Mouse (Mus musculus): ENCODE measurements at regions not wholly inside any gene's neighbourhood (a gene's known extent, or its start where the extent isn't known, plus 50 kb on each side); places are given as distances from the start of the nearest gene placed in this dataset.

DNA sequence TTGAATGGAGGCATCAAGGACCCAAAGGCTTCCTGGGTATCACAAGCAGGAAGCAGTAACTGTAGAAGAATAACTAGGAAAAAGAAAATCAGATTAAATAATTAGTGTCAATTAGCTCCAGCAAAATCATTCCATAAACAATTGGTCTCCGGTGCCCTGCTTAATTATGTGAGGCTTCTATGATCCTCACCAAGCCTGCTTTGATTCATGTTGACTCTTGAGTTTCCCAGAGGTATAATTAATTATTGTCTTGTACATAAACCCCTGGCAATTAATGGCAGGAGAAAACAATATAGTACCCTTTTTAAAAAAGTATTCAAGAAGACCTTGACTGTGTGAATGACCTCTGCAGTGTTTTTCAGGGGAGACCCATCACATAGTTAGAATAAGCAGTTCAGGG, 61.5 kb upstream of the Sp8 start:
- ATAC-seq (ENCODE audit: insufficient read depth, low FRiP score, low read depth), result no peak
- Histone ChIP-seq H3K4me2 (no peak overlapping the region), H3K4me1 (no peaks in the 10 kb centered on the region), H3K27ac (no peak overlapping the region), H3K27me3 (replicated peaks) (no peaks in the 10 kb centered on the region), H3K9me3 (no peaks in the 10 kb centered on the region), H3K36me3 (no peaks in the 10 kb centered on the region), H3K4me3 (replicated peaks) (no peak overlapping the region), H3K9ac (no peak overlapping the region)
- 64% methylated on average over 1 of the region's 1 CpGs for WGBS

DNA sequence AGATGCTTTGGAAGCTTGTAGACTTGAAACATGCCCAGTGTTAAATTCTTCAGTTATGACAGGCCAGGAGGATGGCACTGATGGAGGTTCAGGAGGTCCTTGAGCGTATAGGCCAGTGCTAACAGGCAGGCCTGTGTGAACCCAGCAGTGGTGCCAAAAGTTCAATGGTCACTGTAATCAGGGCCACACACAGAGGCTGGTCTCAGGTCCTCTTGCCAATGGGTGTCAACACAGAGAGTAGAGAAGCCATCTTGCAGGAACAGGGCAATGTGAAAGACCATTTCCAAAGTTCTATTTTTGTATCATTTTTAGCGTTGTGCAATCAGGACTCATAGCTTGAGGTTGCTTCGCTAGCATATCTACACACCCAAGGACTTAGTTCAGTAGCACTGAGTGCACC, 64.2 kb upstream of the Sp8 start:
- H3K4me2 ChIP-seq, result no peak overlapping the region
- H3K4me3 ChIP-seq (replicated peaks), result no peak overlapping the region
- H3K27ac ChIP-seq, result no peak overlapping the region
- no peak overlapping the region for H3K9ac ChIP-seq
- ATAC-seq (ENCODE audit: insufficient read depth, low FRiP score, low read depth), result no peak
- no peaks in the 10 kb centered on the region for H3K27me3 ChIP-seq (replicated peaks)
- no peaks in the 10 kb centered on the region for H3K36me3 ChIP-seq
- WGBS, result 89% methylated on average over 3 of the region's 3 CpGs
- H3K9me3 ChIP-seq, result no peaks in the 10 kb centered on the region
- no peaks in the 10 kb centered on the region for H3K4me1 ChIP-seq

DNA sequence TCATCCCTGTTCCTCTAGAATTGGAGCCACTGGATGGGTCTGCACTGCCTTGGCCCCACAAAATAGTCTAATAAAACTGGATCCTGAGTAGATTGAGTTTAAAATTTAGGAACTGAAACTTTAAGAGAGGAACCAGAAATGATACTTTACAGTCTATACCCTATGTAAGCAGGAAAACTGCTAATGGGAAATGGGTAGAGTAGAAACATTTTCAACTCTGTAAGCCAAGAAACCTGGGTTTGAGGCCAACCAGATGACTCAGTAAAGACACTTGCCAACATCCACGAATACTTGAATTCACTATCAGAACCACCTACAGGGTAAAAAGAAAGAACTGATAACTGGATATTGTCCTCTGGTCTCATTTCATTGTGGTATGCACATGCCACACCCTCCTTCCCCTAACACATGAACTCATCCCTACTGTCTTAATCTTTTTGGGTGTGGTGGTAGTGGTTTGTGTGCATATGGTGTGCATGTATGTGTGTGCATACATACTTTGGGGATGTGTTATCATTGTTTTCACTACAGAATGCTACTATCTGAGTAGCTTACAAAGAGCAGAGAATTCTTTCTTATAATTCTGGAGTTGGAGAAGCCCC, 70.6 kb upstream of the Sp8 start:
- Histone ChIP-seq H3K27me3 (replicated peaks) (no peaks in the 10 kb centered on the region), H3K4me2 (no peak overlapping the region), H3K4me1 (no peaks in the 10 kb centered on the region), H3K9me3 (no peaks in the 10 kb centered on the region), H3K27ac (no peak overlapping the region), H3K9ac (no peak overlapping the region), H3K36me3 (no peaks in the 10 kb centered on the region), H3K4me3 (replicated peaks) (no peak overlapping the region)
- no peak for ATAC-seq (ENCODE audit: insufficient read depth, low FRiP score, low read depth)
- WGBS, result 67% methylated on average over 1 of the region's 1 CpGs

DNA sequence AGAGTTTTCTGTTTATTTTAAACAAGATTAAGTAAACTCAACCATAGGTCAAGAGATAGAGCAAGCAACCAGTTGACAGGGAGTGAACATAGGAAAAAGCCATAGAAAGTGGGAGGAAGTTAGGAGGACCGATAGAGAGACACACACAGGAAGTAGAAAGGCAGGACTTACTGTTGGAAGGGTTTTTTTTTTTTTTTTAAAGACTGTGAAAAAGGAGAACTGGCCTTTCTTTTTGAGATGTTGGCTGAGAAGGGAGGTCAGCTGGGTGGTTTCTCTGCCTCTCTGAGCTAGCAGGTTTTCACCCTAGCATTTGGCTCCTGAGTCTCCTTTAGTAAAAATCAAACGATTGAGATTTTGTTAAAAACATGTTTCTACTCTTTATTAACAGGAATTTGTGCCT, 73.3 kb upstream of the Sp8 start:
- WGBS, result 58% methylated on average over 2 of the region's 2 CpGs
- no peaks in the 10 kb centered on the region for H3K36me3 ChIP-seq
- H3K9ac ChIP-seq, result no peak overlapping the region
- no peak overlapping the region for H3K4me2 ChIP-seq
- no peaks in the 10 kb centered on the region for H3K9me3 ChIP-seq
- H3K4me1 ChIP-seq, result no peaks in the 10 kb centered on the region
- no peak for ATAC-seq (ENCODE audit: insufficient read depth, low FRiP score, low read depth)
- no peak overlapping the region for H3K27ac ChIP-seq
- H3K27me3 ChIP-seq (replicated peaks), result no peaks in the 10 kb centered on the region
- H3K4me3 ChIP-seq (replicated peaks), result no peak overlapping the region

DNA sequence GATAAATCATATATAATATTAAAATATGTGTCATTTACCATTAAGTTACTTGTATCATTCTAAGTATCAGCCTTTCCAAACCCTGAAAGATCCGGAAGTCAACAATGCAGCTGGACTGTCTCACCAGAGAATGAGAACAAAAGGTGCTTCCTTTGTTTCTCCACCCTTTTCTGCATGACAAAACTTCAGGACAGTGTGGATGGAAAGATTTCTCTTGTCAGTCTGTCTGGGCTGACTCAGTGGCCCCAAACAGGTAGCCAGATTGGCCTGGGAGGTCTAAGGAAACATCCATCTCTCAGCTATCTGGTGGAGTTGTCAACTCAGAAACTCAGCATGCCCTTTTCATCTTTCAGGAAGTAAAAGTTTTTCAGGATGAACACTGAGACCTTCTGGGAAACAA, 79.7 kb upstream of the Sp8 start:
- no peak overlapping the region for H3K4me3 ChIP-seq (replicated peaks)
- 72% methylated on average over 1 of the region's 1 CpGs for WGBS

DNA sequence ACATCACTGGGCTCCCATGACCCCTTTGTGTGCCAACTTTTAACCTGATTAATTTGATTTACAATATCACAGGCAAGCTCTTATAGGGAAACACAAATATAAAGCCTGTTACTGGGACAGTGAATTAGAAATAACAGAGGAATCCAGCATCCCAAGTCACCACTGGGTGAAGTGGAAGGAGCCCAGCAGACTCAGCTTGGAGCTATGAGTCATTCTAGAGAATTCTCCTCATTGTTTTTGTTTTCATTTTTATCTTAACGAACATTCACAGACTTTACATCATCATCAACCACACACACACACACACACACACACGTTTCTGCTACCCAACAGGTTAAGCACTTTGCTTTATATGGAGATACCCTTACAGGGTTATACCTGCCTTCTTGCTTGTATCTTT, 92.1 kb upstream of the Sp8 start:
- Histone ChIP-seq H3K4me2 (no peak overlapping the region), H3K27me3 (replicated peaks) (no peaks in the 10 kb centered on the region), H3K9ac (no peak overlapping the region), H3K27ac (no peak overlapping the region), H3K36me3 (no peaks in the 10 kb centered on the region), H3K4me1 (no peaks in the 10 kb centered on the region), H3K4me3 (replicated peaks) (no peak overlapping the region), H3K9me3 (no peaks in the 10 kb centered on the region; the same call in 1 of the 2 replicates)
- 59% methylated on average over 2 of the region's 2 CpGs for WGBS
- ATAC-seq (ENCODE audit: insufficient read depth, low FRiP score, low read depth), result no peak

More for the DNA sequence above, 79.7 kb upstream of the Sp8 start:
- H3K36me3 ChIP-seq, result no peaks in the 10 kb centered on the region
- no peak overlapping the region for H3K27ac ChIP-seq
- no peak overlapping the region for H3K4me2 ChIP-seq
- H3K9ac ChIP-seq, result no peak overlapping the region
- ATAC-seq (ENCODE audit: insufficient read depth, low FRiP score, low read depth), result no peak
- no peaks in the 10 kb centered on the region for H3K4me1 ChIP-seq
- no peaks in the 10 kb centered on the region for H3K27me3 ChIP-seq (replicated peaks)
- H3K9me3 ChIP-seq, result no peaks in the 10 kb centered on the region

DNA sequence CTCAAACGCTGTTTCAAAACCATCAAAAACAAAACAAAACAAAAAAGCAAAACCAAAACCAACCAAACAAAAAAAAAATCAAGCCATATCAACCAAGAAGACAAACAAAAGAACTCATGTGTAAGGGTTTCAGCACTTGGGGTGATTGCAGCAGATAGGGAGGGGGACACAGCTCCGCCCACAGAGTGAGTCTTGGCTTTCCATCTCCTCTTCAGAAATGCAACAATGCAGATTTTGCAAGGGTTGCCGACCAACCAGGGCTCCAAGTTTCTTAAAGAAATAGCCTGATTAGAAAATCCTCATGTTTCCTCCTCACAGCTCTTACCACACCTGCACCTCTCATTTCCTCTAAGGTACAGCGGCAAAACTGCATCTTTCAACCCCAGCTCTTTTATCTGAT, 107.0 kb upstream of the Sp8 start:
- 70% methylated on average over 4 of the region's 4 CpGs for WGBS
- H3K27me3 ChIP-seq (replicated peaks), result no peaks in the 10 kb centered on the region

DNA sequence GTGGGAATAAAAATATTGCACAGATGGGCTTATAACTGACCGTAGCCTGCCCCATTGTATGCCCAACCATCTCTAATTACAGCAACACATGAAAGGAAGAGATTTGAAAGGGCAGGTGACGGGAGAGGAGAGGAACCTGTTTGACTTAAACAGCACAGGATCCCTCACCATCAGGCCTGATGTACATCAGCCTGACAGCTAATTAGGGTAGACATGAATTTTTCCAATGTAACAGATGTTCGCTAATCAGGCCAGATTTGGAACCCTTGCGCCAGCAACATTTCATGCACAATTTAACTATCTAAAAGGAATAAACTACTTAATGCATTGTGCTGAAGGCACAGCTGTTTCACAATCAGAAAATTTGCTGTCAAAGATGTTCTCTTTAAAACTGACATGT, 120.2 kb upstream of the Sp8 start:
- Histone ChIP-seq H3K9ac (no peak overlapping the region), H3K9me3 (no peaks in the 10 kb centered on the region), H3K27me3 (replicated peaks) (no peaks in the 10 kb centered on the region), H3K36me3 (no peaks in the 10 kb centered on the region), H3K27ac (no peak overlapping the region), H3K4me2 (no peak overlapping the region), H3K4me1 (no peaks in the 10 kb centered on the region), H3K4me3 (replicated peaks) (no peak overlapping the region)
- WGBS, result 73% methylated on average over 4 of the region's 4 CpGs
- ATAC-seq (ENCODE audit: insufficient read depth, low FRiP score, low read depth), result no peak

More for the DNA sequence above, 107.0 kb upstream of the Sp8 start:
- no peak overlapping the region for H3K27ac ChIP-seq
- H3K9ac ChIP-seq, result no peak overlapping the region
- H3K9me3 ChIP-seq, result no peaks in the 10 kb centered on the region
- H3K4me3 ChIP-seq (replicated peaks), result no peak overlapping the region
- no peaks in the 10 kb centered on the region for H3K36me3 ChIP-seq
- H3K4me1 ChIP-seq, result no peaks in the 10 kb centered on the region
- H3K4me2 ChIP-seq, result no peak overlapping the region
- ATAC-seq (ENCODE audit: insufficient read depth, low FRiP score, low read depth), result no peak

DNA sequence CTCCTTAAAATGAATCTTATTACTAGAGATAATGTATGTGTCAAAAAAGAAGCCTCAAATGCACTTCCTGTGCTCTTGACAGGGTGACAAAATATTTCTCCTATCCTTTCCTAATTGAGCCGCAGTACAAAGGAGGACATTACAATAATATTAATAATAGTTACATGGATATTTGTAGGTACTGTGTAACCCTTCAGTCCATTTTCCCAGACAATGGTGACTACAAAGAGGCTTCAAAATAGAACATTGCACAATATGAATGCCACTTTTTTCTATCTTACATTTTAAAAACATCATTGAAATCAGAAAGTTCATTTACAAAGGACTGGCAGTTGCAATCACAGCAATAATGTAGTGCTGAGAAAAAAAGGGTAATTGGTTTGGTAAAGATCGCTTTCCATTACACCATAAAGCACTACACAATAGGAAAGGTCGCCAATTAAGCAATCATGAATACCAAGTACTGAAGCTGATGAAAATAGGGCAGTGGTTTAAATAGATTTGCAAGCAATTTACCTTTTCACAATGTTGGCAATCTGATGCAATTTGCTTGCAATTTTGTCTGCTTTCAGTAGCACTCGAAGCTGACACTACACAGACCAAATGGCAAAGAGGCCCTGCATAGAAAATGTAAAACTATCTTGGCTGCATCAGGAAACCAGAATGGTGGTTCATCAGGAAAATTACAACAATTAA, 126.1 kb upstream of the Sp8 start:
- no peak overlapping the region for H3K4me2 ChIP-seq
- no peak for ATAC-seq (ENCODE audit: insufficient read depth, low FRiP score, low read depth)
- no peaks in the 10 kb centered on the region for H3K9me3 ChIP-seq
- no peaks in the 10 kb centered on the region for H3K4me1 ChIP-seq
- H3K9ac ChIP-seq, result no peak overlapping the region
- no peaks in the 10 kb centered on the region for H3K27me3 ChIP-seq (replicated peaks)
- no peak overlapping the region for H3K27ac ChIP-seq
- no peak overlapping the region for H3K4me3 ChIP-seq (replicated peaks)
- 74% methylated on average over 4 of the region's 4 CpGs for WGBS
- no peaks in the 10 kb centered on the region for H3K36me3 ChIP-seq

DNA sequence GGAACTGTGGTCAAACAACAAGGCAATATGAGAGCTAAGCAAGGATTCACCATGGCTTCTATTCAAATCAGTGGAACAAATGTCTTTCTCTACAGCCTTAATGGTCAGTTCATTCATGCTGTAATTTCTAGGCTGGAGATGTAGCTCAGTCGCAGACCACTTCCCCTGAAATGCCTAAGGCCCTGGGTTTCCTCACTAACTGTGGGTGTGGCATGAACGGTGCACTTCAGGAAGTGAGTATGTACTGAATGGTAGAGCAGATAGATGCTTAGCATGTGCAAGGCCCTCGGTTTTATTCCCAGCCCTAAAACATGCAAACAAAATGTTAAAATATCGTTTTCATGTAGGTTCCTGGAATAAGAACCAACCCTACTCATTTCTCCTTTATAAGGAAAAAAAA, 129.3 kb upstream of the Sp8 start:
- Histone ChIP-seq H3K4me2 (no peak overlapping the region), H3K27ac (no peak overlapping the region), H3K4me3 (replicated peaks) (no peak overlapping the region), H3K27me3 (replicated peaks) (no peaks in the 10 kb centered on the region), H3K4me1 (no peaks in the 10 kb centered on the region), H3K9me3 (no peaks in the 10 kb centered on the region), H3K36me3 (no peaks in the 10 kb centered on the region), H3K9ac (no peak overlapping the region)
- ATAC-seq (ENCODE audit: insufficient read depth, low FRiP score, low read depth), result no peak
- 79% methylated on average over 4 of the region's 4 CpGs for WGBS

DNA sequence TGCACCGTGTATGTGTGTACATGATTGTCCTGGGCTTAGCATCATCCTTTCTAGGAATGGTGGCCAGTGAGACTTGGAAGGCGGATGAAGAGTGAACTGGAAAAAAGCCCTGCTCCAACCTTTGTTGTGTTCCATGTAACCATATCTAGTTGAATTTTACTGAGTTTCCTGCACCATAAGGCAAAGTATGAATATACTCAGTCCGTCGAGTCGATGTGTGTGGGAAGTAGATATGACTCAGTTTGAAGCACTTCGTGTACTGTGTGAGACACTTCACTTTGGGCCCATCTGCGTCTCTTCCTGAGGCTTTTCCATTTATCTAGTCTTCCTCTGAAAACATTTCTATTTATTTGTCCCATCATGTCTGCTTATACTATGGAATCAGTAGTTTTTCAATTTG, 139.5 kb upstream of the Sp8 start:
- Histone ChIP-seq H3K4me3 (replicated peaks) (no peak overlapping the region), H3K4me1 (no peaks in the 10 kb centered on the region), H3K9me3 (no peaks in the 10 kb centered on the region), H3K27me3 (replicated peaks) (no peaks in the 10 kb centered on the region), H3K27ac (no peak overlapping the region), H3K4me2 (no peak overlapping the region), H3K36me3 (no peaks in the 10 kb centered on the region), H3K9ac (no peak overlapping the region)
- ATAC-seq (ENCODE audit: insufficient read depth, low FRiP score, low read depth), result no peak
- 77% methylated on average over 7 of the region's 7 CpGs for WGBS

DNA sequence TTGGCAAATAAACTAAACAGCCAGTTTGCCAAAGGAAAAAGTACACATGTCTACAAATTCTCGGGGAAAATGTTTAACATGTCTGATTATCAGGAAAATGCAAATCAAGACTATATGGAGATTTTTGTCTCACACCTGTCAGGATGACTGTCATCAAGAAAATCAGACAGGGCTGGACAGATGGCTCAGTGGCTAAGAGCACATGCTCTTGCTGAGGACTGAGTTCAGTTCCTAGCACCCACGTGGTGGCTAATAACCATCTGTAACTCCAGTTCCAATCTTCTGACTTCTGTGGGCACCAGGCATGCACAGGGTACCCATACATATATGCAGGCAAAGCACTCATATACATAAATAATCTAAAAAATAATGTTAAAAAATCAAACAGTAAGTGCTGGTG, 141.3 kb upstream of the Sp8 start:
- Histone ChIP-seq H3K9ac (no peak overlapping the region), H3K9me3 (no peaks in the 10 kb centered on the region), H3K27me3 (replicated peaks) (no peaks in the 10 kb centered on the region), H3K4me2 (no peak overlapping the region), H3K27ac (no peak overlapping the region), H3K36me3 (no peaks in the 10 kb centered on the region), H3K4me3 (replicated peaks) (no peak overlapping the region), H3K4me1 (no peaks in the 10 kb centered on the region)
- no peak for ATAC-seq (ENCODE audit: insufficient read depth, low FRiP score, low read depth)
- WGBS, result 72% methylated on average over 2 of the region's 2 CpGs

DNA sequence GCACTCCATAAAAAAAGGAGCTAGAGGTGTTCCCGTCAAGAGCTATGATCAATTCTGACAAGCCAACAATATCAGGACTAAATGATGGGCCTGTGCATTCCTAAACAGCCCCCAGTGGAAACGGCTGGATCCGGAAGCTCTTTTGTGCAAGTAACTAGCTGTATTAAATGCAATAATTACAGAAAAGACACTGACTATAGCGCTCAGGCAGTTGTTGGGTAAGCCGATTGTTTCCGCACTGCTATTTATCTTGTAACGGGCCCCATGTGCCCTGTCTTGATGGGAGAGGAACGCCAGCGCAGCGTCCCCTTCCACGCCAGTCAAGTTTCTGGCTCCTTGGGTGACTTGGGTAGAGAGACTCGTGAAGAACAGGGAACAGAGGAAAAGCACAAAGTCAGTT, 142.4 kb upstream of the Sp8 start:
- H3K27ac ChIP-seq, result no peak overlapping the region
- no peaks in the 10 kb centered on the region for H3K9me3 ChIP-seq
- no peak for ATAC-seq (ENCODE audit: insufficient read depth, low FRiP score, low read depth)
- H3K4me2 ChIP-seq, result no peak overlapping the region; the same call in 1 of the 2 replicates
- 31% methylated on average over 12 of the region's 12 CpGs for WGBS
- no peak overlapping the region for H3K9ac ChIP-seq
- no peaks in the 10 kb centered on the region for H3K27me3 ChIP-seq (replicated peaks)
- no peaks in the 10 kb centered on the region for H3K4me1 ChIP-seq
- no peaks in the 10 kb centered on the region for H3K36me3 ChIP-seq
- no peak overlapping the region for H3K4me3 ChIP-seq (replicated peaks)

Measured in stomach, embryonic 15.5 days (tissue).